25 mouse cellular contexts compared by ENCODE assay signal in the genomic region with DNA sequence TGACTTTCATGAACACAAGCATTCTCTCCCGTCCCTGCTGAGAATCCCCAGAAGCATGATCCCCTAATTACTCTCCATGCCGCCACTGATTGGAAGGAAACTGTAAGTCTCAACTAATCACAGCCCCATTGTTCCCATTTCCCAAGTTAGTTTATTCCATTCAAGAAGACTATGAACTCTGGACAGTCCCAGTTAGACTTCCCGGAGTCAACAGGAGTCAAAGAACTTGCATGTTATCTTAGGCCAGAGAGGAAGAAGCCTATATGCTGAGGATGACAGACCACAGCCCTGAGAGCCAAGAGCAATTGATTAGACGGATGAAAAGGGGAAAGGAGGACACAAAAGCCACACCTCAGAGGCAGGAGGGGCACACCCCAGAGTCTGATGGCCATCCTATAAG.
A peak's percentile ranks its signal among the peaks of the same experiment; 100 is the strongest.
DNase-seq lines count a peak whose midpoint lies in the region; ATAC-seq and TF ChIP-seq lines count a peak whose summit lies in the region.
"Had no signal": no experiment of that assay in that cellular context is flagged by ENCODE, and none has a peak within 500 bp of the region (broad histone marks: within the 10 kb centered on the region; RNA-seq: fewer than 3 reads in every experiment).

No protein-coding gene starts in this region.

- ATAC-seq in heart, embryonic 15.5 days (replicated peaks; ENCODE audit: insufficient number of reproducible peaks, insufficient read depth, low FRiP score, low read depth): no peak
- peak; percentile 45; the same call in 1 of the 2 replicates for ATAC-seq in liver, embryonic 16.5 days (ENCODE audit: low read depth)
- ATAC-seq in liver, embryonic 11.5 days (replicated peaks; ENCODE audit: low FRiP score): no peak
- peak; percentile 31; the same call in 1 of the 2 replicates for ATAC-seq in lung, postnatal 0 days
- ATAC-seq: forebrain, embryonic 13.5 days; hindbrain, embryonic 16.5 days; Patski had no signal

- no peaks in the 10 kb centered on the region for H3K79me2 ChIP-seq in heart, adult 2 months (replicated peaks; ENCODE audit: control insufficient read depth, insufficient read depth, low read length)

- intact Hi-C loops in heart, adult 2 months (cut with DNase I): loop anchor here (2.0 kb wide), 1 partner anchor 23 kb away; no protein-coding TSS in a partner anchor

- H3K27ac ChIP-seq in heart, adult 2 months: peak overlapping the region; percentile 47
- peak overlapping the region; percentile 55 for H3K27ac ChIP-seq in heart, embryonic 15.5 days
- no peak overlapping the region for H3K27ac ChIP-seq in liver, embryonic 16.5 days (ENCODE audit: low read length)
- H3K27ac ChIP-seq in liver, embryonic 11.5 days (ENCODE audit: low read depth, low read length): no peak overlapping the region
- H3K27ac ChIP-seq in lung, postnatal 0 days (ENCODE audit: low read length): no peak overlapping the region
- H3K27ac ChIP-seq: embryonic facial prominence, embryonic 15.5 days; forebrain, embryonic 13.5 days; kidney, postnatal 0 days; liver, embryonic 13.5 days had no signal

- DNase-seq in heart, adult 2 months: no peak
- DNase-seq in heart, postnatal 4 days: no peak
- DNase-seq in heart, adult 9 months (ENCODE audit: low spot score in 2 of 2): no peak
- DNase-seq in liver, embryonic 11.5 days (ENCODE audit: low spot score): no peak
- no peak for DNase-seq in lung, postnatal 0 days (ENCODE audit: low spot score)
- no peak for DNase-seq in lung, postnatal 4 days
- DNase-seq: adrenal gland, postnatal 10 days; cerebellum, adult 8-10 months; cerebellum, postnatal 25 days; kidney, adult 18-20 months; kidney, postnatal 4 days; layer of hippocampus, postnatal 36 days; left cerebral cortex, postnatal 4 days; liver, embryonic 13.5 days; midbrain, embryonic 14.5 days; thymus, adult 2 months; thymus, postnatal 36 days had no signal

- no peak for TF ChIP-seq CTCF in heart, adult 2 months (IDR thresholded peaks at IDR 0.05)
- no peak for TF ChIP-seq CTCF in lung, postnatal 0 days (IDR thresholded peaks at IDR 0.05)

- H3K27me3 ChIP-seq in heart, adult 2 months (ENCODE audit: control insufficient read depth, insufficient read depth, low read length): no peaks in the 10 kb centered on the region
- H3K27me3 ChIP-seq in heart, embryonic 15.5 days: no peaks in the 10 kb centered on the region
- H3K27me3 ChIP-seq in liver, embryonic 16.5 days (ENCODE audit: control insufficient read depth, insufficient read depth, low read depth, low read length): no peaks in the 10 kb centered on the region
- no peaks in the 10 kb centered on the region for H3K27me3 ChIP-seq in liver, embryonic 11.5 days (replicated peaks; ENCODE audit: control insufficient read depth, insufficient read depth, low read length)
- no peaks in the 10 kb centered on the region for H3K27me3 ChIP-seq in lung, postnatal 0 days (replicated peaks; ENCODE audit: insufficient read depth, low read length)
- H3K27me3 ChIP-seq: embryonic facial prominence, embryonic 15.5 days; forebrain, embryonic 13.5 days; liver, embryonic 13.5 days; Patski had no signal

- no peaks in the 10 kb centered on the region for H3K9me3 ChIP-seq in heart, embryonic 15.5 days (replicated peaks)
- no peaks in the 10 kb centered on the region for H3K9me3 ChIP-seq in liver, embryonic 16.5 days (replicated peaks; ENCODE audit: control insufficient read depth, low read length)
- H3K9me3 ChIP-seq in liver, embryonic 11.5 days (ENCODE audit: control insufficient read depth, low read length): no peaks in the 10 kb centered on the region
- no peaks in the 10 kb centered on the region for H3K9me3 ChIP-seq in lung, postnatal 0 days (ENCODE audit: low read length)
- H3K9me3 ChIP-seq: embryonic facial prominence, embryonic 10.5 days; embryonic facial prominence, embryonic 15.5 days; forebrain, embryonic 13.5 days; liver, embryonic 13.5 days had no signal

- peaks cover 10% of the 10 kb centered on the region for H3K36me3 ChIP-seq in heart, adult 2 months (ENCODE audit: control insufficient read depth, insufficient read depth, low read length)
- no peaks in the 10 kb centered on the region for H3K36me3 ChIP-seq in heart, embryonic 15.5 days
- H3K36me3 ChIP-seq in liver, embryonic 16.5 days (ENCODE audit: control insufficient read depth, insufficient read depth): no peaks in the 10 kb centered on the region
- no peaks in the 10 kb centered on the region for H3K36me3 ChIP-seq in liver, embryonic 11.5 days (ENCODE audit: control insufficient read depth, insufficient read depth, low read length)
- H3K36me3 ChIP-seq in lung, postnatal 0 days (ENCODE audit: insufficient read depth, low read length): no peaks in the 10 kb centered on the region
- H3K36me3 ChIP-seq: embryonic facial prominence, embryonic 15.5 days; liver, embryonic 13.5 days had no signal

- H3K9ac ChIP-seq in heart, adult 2 months (ENCODE audit: low read depth, low read length): no peak overlapping the region
- no peak overlapping the region for H3K9ac ChIP-seq in heart, embryonic 15.5 days
- no peak overlapping the region for H3K9ac ChIP-seq in liver, embryonic 16.5 days (ENCODE audit: low read depth, low read length)
- no peak overlapping the region for H3K9ac ChIP-seq in liver, embryonic 11.5 days (ENCODE audit: low read depth, low read length)
- no peak overlapping the region for H3K9ac ChIP-seq in lung, postnatal 0 days (replicated peaks; ENCODE audit: low read depth)
- H3K9ac ChIP-seq: embryonic facial prominence, embryonic 15.5 days; forebrain, embryonic 13.5 days; liver, embryonic 13.5 days had no signal

- 46% methylated on average over 4 of the region's 4 CpGs for WGBS in heart, adult 2 months
- 64% methylated on average over 4 of the region's 4 CpGs for whole genome bisulfite sequencing in heart, embryonic 15.5 days
- 50% methylated on average over 4 of the region's 4 CpGs for WGBS in liver, embryonic 16.5 days (ENCODE audit: insufficient replicate concordance)
- WGBS in liver, embryonic 11.5 days: 61% methylated on average over 4 of the region's 4 CpGs
- 52% methylated on average over 4 of the region's 4 CpGs for WGBS in lung, postnatal 0 days

- no peak for TF ChIP-seq POLR2A in heart, adult 2 months (IDR thresholded peaks at IDR 0.05; ENCODE audit: insufficient read depth, low read depth, low read length)

- no peak overlapping the region for H3K4me3 ChIP-seq in heart, adult 2 months
- H3K4me3 ChIP-seq in heart, embryonic 15.5 days: no peak overlapping the region
- no peak overlapping the region for H3K4me3 ChIP-seq in liver, embryonic 16.5 days (ENCODE audit: low read depth, low read length)
- no peak overlapping the region for H3K4me3 ChIP-seq in liver, embryonic 11.5 days (ENCODE audit: low read depth, low read length)
- no peak overlapping the region for H3K4me3 ChIP-seq in lung, postnatal 0 days (ENCODE audit: low read depth, low read length)
- H3K4me3 ChIP-seq: embryonic facial prominence, embryonic 10.5 days; embryonic facial prominence, embryonic 15.5 days; forebrain, embryonic 13.5 days; liver, embryonic 13.5 days had no signal

- H3K4me2 ChIP-seq in heart, embryonic 15.5 days: no peak overlapping the region
- no peak overlapping the region for H3K4me2 ChIP-seq in liver, embryonic 16.5 days (ENCODE audit: low read depth, low read length)
- no peak overlapping the region for H3K4me2 ChIP-seq in liver, embryonic 11.5 days
- no peak overlapping the region for H3K4me2 ChIP-seq in lung, postnatal 0 days (replicated peaks; ENCODE audit: low read depth, low read length)
- H3K4me2 ChIP-seq: embryonic facial prominence, embryonic 15.5 days; forebrain, embryonic 13.5 days; liver, embryonic 13.5 days had no signal

- H3K4me1 ChIP-seq in heart, adult 2 months (ENCODE audit: control insufficient read depth, insufficient read depth, low read length): peaks cover 27% of the 10 kb centered on the region
- peaks cover 37% of the 10 kb centered on the region for H3K4me1 ChIP-seq in heart, embryonic 15.5 days (replicated peaks)
- H3K4me1 ChIP-seq in liver, embryonic 16.5 days (ENCODE audit: control insufficient read depth, low read depth, low read length): no peaks in the 10 kb centered on the region
- no peaks in the 10 kb centered on the region for H3K4me1 ChIP-seq in liver, embryonic 11.5 days (replicated peaks; ENCODE audit: control insufficient read depth, insufficient read depth, low read length)
- H3K4me1 ChIP-seq in lung, postnatal 0 days (ENCODE audit: insufficient read depth, low read depth, low read length): no peaks in the 10 kb centered on the region; the same call in 1 of the 2 replicates

- no peak for TF ChIP-seq EP300 in heart, adult 2 months (IDR thresholded peaks at IDR 0.05; ENCODE audit: insufficient read depth, low read depth, low read length)
- peak; percentile 34; the same call in 1 of the 2 replicates for TF ChIP-seq EP300 in lung, postnatal 0 days (IDR thresholded peaks at IDR 0.05)

Comparison
In these comparisons a context has a peak if more than half of its experiments do, and no peak if none do; other contexts are left out.
1. ATAC-seq: peak in liver, embryonic 16.5 days (single experiment) and lung, postnatal 0 days (single experiment); none in heart, embryonic 15.5 days (single experiment) and liver, embryonic 11.5 days (single experiment).
2. H3K27ac ChIP-seq: peak in heart, adult 2 months (single experiment) and heart, embryonic 15.5 days (single experiment); none in liver, embryonic 16.5 days (single experiment), liver, embryonic 11.5 days (single experiment) and lung, postnatal 0 days (single experiment).